Mouse (Mus musculus) cerebellum, adult 2 months (tissue): ENCODE data around the gene 3110021N24Rik.

ENCODE experiments used
- CTCF ChIP-seq: fragments of 200-500 bp; IDR thresholded peaks from 2 replicates; pipeline ENCODE4 v1.5.1; 2011; ENCODE audit warnings: low read depth, mild to moderate bottlenecking, control low read depth, low read length, moderate library complexity, borderline replicate concordance; ENCODE audit not compliant: insufficient read depth
- POLR2A ChIP-seq: fragments of 200-500 bp; IDR thresholded peaks from 2 replicates; pipeline ENCODE4 v1.6.1; 2011; ENCODE audit warnings: low read length, control low read depth, borderline replicate concordance; ENCODE audit not compliant: insufficient read depth

GRCm38 (mm10) chr4:108789258-108789936 lies 69.9 kb downstream of the 3110021N24Rik start:
- TF ChIP-seq CTCF (no peak), POLR2A (no peak)
